Mouse (Mus musculus): Measurements from ENCODE around the gene Pdcd11.

GRCm38 (mm10) chr19:47168223-47168622, 77.7 kb downstream of the Pdcd11 start:
- peak; percentile 90 for TF ChIP-seq CTCF (IDR thresholded peaks at IDR 0.05)
- TF ChIP-seq EP300 (IDR thresholded peaks at IDR 0.05) = no peak

Data from lung, postnatal 0 days (tissue).